Mouse (Mus musculus) liver, embryonic 13.5 days (tissue): ENCODE data around the gene Hoxb4. TPM values are rescaled to one million over a fixed set of nuclear protein-coding genes. Genes with fewer than 3 reads are reported as not detected.

ENCODE experiments used
- ATAC-seq: fragments of 200-750 bp; cut with Nextera tagmentation; 2 replicates; pipeline ENCODE4 v1.8.0; 2017; ENCODE audit warnings: low read depth, mild to moderate bottlenecking, moderate number of reproducible peaks, moderate library complexity
- DNase-seq: peaks from one replicate; pipeline ENCODE4 v3.0.0; 2022
- H3K27ac ChIP-seq: fragments of 300-500 bp; sonication (generic); 2 replicates; pipeline ENCODE4 v1.5.1; 2015; ENCODE audit warnings: moderate library complexity, mild to moderate bottlenecking, inconsistent platforms
- H3K27me3 ChIP-seq: fragments of 300-500 bp; sonication (generic); 2 replicates; pipeline ENCODE4 v1.6.1; 2015; ENCODE audit warnings: mild to moderate bottlenecking, inconsistent platforms
- H3K36me3 ChIP-seq: fragments of 300-500 bp; sonication (generic); 2 replicates; pipeline ENCODE4 v1.6.1; 2015; ENCODE audit warnings: mild to moderate bottlenecking, inconsistent platforms
- H3K4me1 ChIP-seq: fragments of 300-500 bp; sonication (generic); replicated peaks from 2 replicates; pipeline ENCODE4 v1.6.1; 2015; ENCODE audit warnings: inconsistent platforms
- H3K4me2 ChIP-seq: fragments of 300-500 bp; sonication (generic); 2 replicates; pipeline ENCODE4 v1.6.1; 2015; ENCODE audit warnings: inconsistent platforms, mild to moderate bottlenecking, moderate library complexity
- H3K4me3 ChIP-seq: fragments of 300-500 bp; sonication (generic); replicated peaks from 2 replicates; pipeline ENCODE4 v1.5.1; 2015; ENCODE audit warnings: mild to moderate bottlenecking, inconsistent platforms
- H3K9ac ChIP-seq: fragments of 300-500 bp; sonication (generic); 2 replicates; pipeline ENCODE4 v1.6.1; 2015; ENCODE audit warnings: mild to moderate bottlenecking, inconsistent platforms
- H3K9me3 ChIP-seq: fragments of 300-500 bp; sonication (generic); replicated peaks from 2 replicates; pipeline ENCODE4 v1.6.1; 2016; ENCODE audit warnings: inconsistent platforms
- WGBS: fragments of 180-500 bp; shearing (Covaris S2); methylation state at CpG from one replicate; pipeline ENCODE4 v1.1.7; 2015; ENCODE audit not compliant: insufficient replicate concordance; 5-methylcytosine and 5-hydroxymethylcytosine counted together
- polyA plus RNA-seq: library from polyadenylated mRNA; unstranded; fragments of >200 nt; fragmentation: Nextera tagmentation; extraction: Ambion mirVana; gene quantifications from 2 replicates; pipeline ENCODE4 v1.2.1, GENCODE M21; 2015

Gene Hoxb4
- polyA plus RNA-seq, 1 experiment from 2014 or later = 0.16 TPM

- no peak for DNase-seq
- Histone ChIP-seq H3K4me2 (peak overlapping the region; percentile 50), H3K4me3 (peak overlapping the region; percentile 36), H3K9ac (no peak overlapping the region), H3K27ac (no peak overlapping the region), H3K36me3 (no peaks in the 10 kb centered on the region), H3K4me1 (peaks cover 11% of the 10 kb centered on the region), H3K9me3 (no peaks in the 10 kb centered on the region), H3K27me3 (peaks cover 100% of the 10 kb centered on the region)
- no peak for ATAC-seq
- 1% methylated on average over 55 of the region's 55 CpGs for WGBS
Observed at GRCm38 (mm10) chr11:96286739-96287385, 31.2 kb upstream of the Hoxb4 start.

GRCm38 (mm10) chr11:96287411-96287810 lies 30.7 kb upstream of the Hoxb4 start:
- Histone ChIP-seq H3K36me3 (no peaks in the 10 kb centered on the region), H3K4me2 (no peak overlapping the region), H3K4me1 (peaks cover 11% of the 10 kb centered on the region), H3K4me3 (no peak overlapping the region), H3K27me3 (peaks cover 100% of the 10 kb centered on the region), H3K9ac (no peak overlapping the region), H3K27ac (no peak overlapping the region), H3K9me3 (no peaks in the 10 kb centered on the region)
- ATAC-seq (no peak), DNase-seq (no peak)
- 7% methylated on average over 9 of the region's 9 CpGs for WGBS

- peaks cover 11% of the 10 kb centered on the region for H3K4me1 ChIP-seq
- peaks cover 100% of the 10 kb centered on the region for H3K27me3 ChIP-seq
- WGBS = 21% methylated on average over 1 of the region's 1 CpGs
- no peak for ATAC-seq
- no peaks in the 10 kb centered on the region for H3K9me3 ChIP-seq
- H3K9ac ChIP-seq = no peak overlapping the region
- no peak overlapping the region for H3K4me2 ChIP-seq
- H3K4me3 ChIP-seq = no peak overlapping the region
- H3K27ac ChIP-seq = no peak overlapping the region
- no peak for DNase-seq
- no peaks in the 10 kb centered on the region for H3K36me3 ChIP-seq
Observed at GRCm38 (mm10) chr11:96288455-96289221, 29.4 kb upstream of the Hoxb4 start.

GRCm38 (mm10) chr11:96289293-96289692 lies 28.8 kb upstream of the Hoxb4 start:
- no peak overlapping the region for H3K4me2 ChIP-seq
- H3K9me3 ChIP-seq = no peaks in the 10 kb centered on the region
- WGBS = 10% methylated on average over 21 of the region's 21 CpGs
- DNase-seq (no peak), ATAC-seq (no peak)
- no peak overlapping the region for H3K9ac ChIP-seq
- no peak overlapping the region for H3K27ac ChIP-seq
- no peaks in the 10 kb centered on the region for H3K36me3 ChIP-seq
- H3K27me3 ChIP-seq = peaks cover 100% of the 10 kb centered on the region
- H3K4me1 ChIP-seq = peaks cover 8% of the 10 kb centered on the region
- H3K4me3 ChIP-seq = no peak overlapping the region

GRCm38 (mm10) chr11:96289837-96290236 lies 28.2 kb upstream of the Hoxb4 start:
- WGBS = 28% methylated on average over 6 of the region's 6 CpGs
- no peak for ATAC-seq
- Histone ChIP-seq H3K27ac (no peak overlapping the region), H3K4me2 (no peak overlapping the region), H3K4me1 (peaks cover 7% of the 10 kb centered on the region), H3K9me3 (no peaks in the 10 kb centered on the region), H3K9ac (no peak overlapping the region), H3K27me3 (peaks cover 100% of the 10 kb centered on the region), H3K36me3 (no peaks in the 10 kb centered on the region), H3K4me3 (no peak overlapping the region)
- DNase-seq = no peak

GRCm38 (mm10) chr11:96290705-96291355 lies 27.2 kb upstream of the Hoxb4 start:
- Histone ChIP-seq H3K9me3 (no peaks in the 10 kb centered on the region), H3K27me3 (peaks cover 100% of the 10 kb centered on the region), H3K27ac (no peak overlapping the region), H3K4me1 (peaks cover 7% of the 10 kb centered on the region), H3K36me3 (no peaks in the 10 kb centered on the region), H3K4me2 (no peak overlapping the region), H3K9ac (no peak overlapping the region), H3K4me3 (no peak overlapping the region)
- no peak for ATAC-seq
- 26% methylated on average over 17 of the region's 17 CpGs for WGBS
- no peak for DNase-seq

GRCm38 (mm10) chr11:96291681-96292564 lies 26.1 kb upstream of the Hoxb4 start, which contains the start of gene Hoxb6:
Gene Hoxb6 (plus strand): TSS chr11:96292476.
- Histone ChIP-seq H3K9ac (no peak within 1 kb of the TSS), H3K27me3 (peaks cover 100% of the 10 kb centered on the region), H3K9me3 (no peaks in the 10 kb centered on the region), H3K36me3 (no peaks in the 10 kb centered on the region), H3K4me3 (no peak within 1 kb of the TSS), H3K4me1 (no peaks in the 10 kb centered on the region), H3K4me2 (no peak within 1 kb of the TSS), H3K27ac (no peak within 1 kb of the TSS)
- 6% methylated on average over 22 of the region's 22 CpGs for WGBS
- no peak for DNase-seq
- ATAC-seq = no peak

- no peak overlapping the region for H3K4me3 ChIP-seq
- DNase-seq (no peak), ATAC-seq (no peak)
- H3K27me3 ChIP-seq = peaks cover 100% of the 10 kb centered on the region
- no peaks in the 10 kb centered on the region for H3K4me1 ChIP-seq
- 3% methylated on average over 12 of the region's 12 CpGs for WGBS
- H3K4me2 ChIP-seq = no peak overlapping the region
- no peaks in the 10 kb centered on the region for H3K9me3 ChIP-seq
- no peak overlapping the region for H3K27ac ChIP-seq
- H3K9ac ChIP-seq = no peak overlapping the region
- H3K36me3 ChIP-seq = no peaks in the 10 kb centered on the region
Observed at GRCm38 (mm10) chr11:96292565-96293301, 25.3 kb upstream of the Hoxb4 start.

GRCm38 (mm10) chr11:96293302-96293921 lies 24.7 kb upstream of the Hoxb4 start:
- no peaks in the 10 kb centered on the region for H3K9me3 ChIP-seq
- H3K4me1 ChIP-seq = no peaks in the 10 kb centered on the region
- ATAC-seq = no peak
- peaks cover 100% of the 10 kb centered on the region for H3K27me3 ChIP-seq
- no peak overlapping the region for H3K4me2 ChIP-seq
- no peaks in the 10 kb centered on the region for H3K36me3 ChIP-seq
- no peak for DNase-seq
- H3K9ac ChIP-seq = no peak overlapping the region
- 2% methylated on average over 22 of the region's 22 CpGs for WGBS
- no peak overlapping the region for H3K4me3 ChIP-seq
- H3K27ac ChIP-seq = no peak overlapping the region
